Mouse (Mus musculus) testis, postnatal 14 days (tissue): Measurements from ENCODE around the gene Eif2ak3.
"Not testable (repeated sequence)": the region's sequence is repeated elsewhere in the genome, so short reads cannot be mapped to it uniquely, and the experiment has no call there.

Experiments used
- DNase-seq: peaks from one replicate; pipeline ENCODE4 v3.0.0; 2021; ENCODE audit warnings: low spot score

The Eif2ak3 gene

GRCm38 (mm10) chr6:70844002-70844804 lies at the start of gene Eif2ak3:
Gene Eif2ak3 (plus strand): TSS chr6:70844515.
- DNase-seq = peak; percentile 99

DNA sequence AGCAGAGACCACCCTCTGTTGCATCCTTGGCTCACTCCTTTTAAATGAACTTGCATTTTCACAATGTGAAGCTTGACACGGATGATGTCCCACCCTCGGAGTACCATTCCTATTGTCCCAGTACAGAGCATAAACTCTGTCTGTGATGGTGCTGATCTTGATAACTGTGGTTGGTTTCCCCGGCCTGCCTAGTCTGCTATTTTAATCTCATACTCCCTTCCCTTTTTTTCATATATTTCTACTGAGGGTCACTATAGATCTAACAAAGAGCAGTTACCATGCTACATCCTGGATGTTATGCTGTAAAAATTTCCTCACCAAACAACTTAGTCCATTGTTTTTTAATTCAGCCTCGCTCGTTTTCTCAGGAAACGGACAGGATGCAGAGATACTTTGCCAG lies 47.4 kb upstream of the Eif2ak3 start:
- no peak for DNase-seq

GRCm38 (mm10) chr6:70797581-70798251 lies 46.6 kb upstream of the Eif2ak3 start:
- DNase-seq = no peak

GRCm38 (mm10) chr6:70804632-70805031 lies 39.7 kb upstream of the Eif2ak3 start:
- DNase-seq = no peak

DNA sequence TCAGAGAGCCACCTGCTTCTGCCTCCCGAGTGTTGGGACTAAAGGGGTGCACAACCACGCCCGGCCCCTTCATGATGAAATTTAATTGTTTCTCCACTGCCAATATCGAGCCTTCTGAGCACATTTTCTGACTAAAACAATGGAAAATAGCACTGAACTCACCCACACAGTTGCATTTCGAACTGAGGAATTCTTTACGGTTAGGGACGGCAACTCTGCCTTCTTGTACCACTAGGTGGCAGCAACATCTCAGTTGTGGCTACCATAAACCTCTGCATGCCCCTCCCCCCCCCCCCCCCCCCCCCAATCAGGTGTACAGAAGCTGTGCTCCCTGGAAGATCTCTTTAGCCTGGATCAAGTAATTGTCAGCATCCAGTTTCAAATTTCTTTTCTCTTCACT lies 39.0 kb upstream of the Eif2ak3 start:
- peak; percentile 47 for DNase-seq

DNA sequence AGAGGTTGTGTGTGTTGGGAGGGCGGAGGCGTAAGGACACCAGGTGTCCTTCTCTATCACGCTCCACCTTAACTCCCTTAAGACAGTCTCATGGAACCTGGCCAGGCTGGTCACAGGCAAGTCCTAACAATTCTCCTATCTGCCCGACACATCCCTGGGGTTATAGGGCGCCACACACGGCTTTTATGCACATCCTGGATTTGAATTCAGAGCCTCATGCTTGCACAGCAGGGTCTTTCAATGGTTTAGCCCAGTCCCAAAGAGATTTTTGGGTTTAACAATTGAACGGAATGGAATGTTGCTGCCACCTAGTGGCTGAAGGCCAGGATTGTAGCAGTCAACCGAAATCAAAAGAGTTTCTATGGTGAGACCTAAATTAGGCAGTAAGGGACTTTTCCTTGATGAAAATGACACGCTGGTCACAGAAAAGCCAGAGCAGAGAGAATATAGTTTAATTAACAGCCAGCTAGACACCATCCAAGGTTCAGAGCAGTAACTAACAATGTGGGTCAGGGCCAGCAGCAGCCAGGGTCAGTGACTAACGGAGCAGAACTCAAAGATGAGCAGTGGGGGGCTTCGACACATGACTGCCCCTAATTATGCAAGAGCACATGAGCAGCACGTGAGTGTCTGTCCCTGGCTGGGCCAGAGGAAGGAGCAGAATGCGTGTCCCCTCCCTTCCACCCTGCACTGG lies 38.3 kb upstream of the Eif2ak3 start:
- DNase-seq = peak; percentile 46

DNA sequence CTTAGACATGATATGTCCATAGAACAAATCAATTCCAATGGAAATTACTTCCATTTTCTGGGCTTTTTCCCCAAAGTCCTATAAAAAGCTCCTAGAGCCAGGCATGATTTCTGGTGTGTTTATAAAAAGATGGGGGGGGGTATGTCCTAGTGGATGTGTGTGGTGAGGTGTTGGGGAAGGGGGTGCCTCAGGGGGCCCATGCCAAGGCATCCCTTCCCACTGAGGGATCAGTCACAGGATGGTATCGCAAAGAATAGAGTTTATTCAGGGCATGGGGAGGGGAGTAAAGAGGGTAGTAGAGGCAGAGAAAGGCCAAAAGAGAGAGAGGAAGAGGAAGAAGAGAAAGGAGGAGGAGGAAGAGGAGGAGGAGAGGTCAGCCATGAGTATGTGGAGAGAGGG lies 37.8 kb upstream of the Eif2ak3 start:
- no peak for DNase-seq

- no peak for DNase-seq
Observed at GRCm38 (mm10) chr6:70810524-70810923, 33.8 kb upstream of the Eif2ak3 start.

DNA sequence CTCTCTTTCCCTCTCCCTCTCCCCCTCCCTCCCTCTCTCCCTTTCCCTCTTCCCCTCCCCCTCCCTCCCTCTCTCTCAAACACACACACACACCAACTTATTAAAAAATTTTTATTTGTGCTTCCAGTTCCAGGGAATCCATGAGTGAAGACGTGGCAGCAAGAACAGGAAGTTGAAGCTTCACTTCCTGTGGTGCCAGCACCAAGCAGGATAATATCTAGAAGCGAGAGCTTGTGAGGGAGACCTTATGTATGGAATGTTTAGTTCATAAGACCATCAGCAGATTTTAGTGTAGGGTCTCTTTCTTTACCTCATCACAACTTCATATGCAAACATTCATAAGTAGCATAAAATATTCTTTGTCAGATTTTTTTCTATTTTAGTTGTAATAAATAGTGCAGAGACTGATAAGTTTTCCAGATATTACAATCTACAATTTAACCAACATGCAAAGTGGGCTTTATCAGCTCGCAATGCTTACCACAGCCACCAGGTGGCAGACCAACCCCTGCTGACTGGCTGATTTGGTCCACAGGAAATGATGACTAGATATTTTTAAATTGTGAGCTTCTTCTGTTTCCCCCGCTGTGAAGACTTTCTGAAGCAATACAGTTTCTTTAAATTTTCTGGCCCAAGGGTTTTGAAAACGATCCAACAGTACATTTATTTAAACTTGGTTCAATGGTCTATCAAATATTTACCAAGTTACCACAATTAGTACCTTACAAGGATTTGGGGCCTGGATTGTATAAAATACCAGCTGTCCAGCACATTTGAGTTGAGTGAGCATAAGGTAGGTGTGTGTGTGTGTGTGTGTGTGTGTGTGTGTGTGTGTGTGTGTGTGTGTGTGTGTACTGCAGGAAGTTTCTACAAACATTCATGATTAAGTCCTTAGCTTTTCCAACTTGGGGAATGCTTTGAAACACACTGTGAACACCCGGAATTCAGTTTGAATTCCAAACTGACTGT lies 32.5 kb upstream of the Eif2ak3 start:
- no peak for DNase-seq

- no peak for DNase-seq
Observed at GRCm38 (mm10) chr6:70812526-70812895, 31.8 kb upstream of the Eif2ak3 start.

DNA sequence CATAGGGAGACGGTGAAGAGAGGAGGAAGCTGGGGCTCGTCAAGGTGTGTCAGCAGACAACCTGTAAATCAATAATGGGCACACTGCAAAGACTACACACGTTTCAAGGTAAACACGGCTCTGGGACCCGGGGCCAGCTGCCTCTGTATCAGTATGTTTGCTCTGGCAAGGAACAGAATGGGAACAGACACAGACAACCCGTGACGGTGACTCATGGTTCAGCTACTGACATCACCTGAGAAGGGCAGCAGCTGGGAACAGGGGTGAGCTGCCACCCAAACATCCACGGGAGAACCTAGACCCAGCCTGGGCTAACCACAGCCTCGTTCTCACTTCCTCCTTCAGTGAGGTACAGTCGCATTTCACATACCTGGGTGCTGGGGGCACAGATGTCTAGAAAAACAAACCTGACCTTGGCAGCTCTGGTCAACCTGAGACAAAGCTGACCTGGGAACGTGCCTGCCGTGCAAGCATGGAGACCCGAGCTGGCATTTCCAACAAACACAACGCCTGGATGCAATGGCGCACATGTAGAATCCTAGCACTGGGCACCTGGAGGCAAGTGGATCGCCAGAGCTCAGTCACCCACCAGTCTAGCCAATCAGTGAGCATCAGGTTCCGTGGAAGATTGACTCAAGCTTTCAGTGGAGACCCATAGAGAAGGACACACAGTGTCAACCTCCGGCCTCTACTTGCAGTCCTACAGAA lies 30.2 kb upstream of the Eif2ak3 start:
- DNase-seq = no peak

DNA sequence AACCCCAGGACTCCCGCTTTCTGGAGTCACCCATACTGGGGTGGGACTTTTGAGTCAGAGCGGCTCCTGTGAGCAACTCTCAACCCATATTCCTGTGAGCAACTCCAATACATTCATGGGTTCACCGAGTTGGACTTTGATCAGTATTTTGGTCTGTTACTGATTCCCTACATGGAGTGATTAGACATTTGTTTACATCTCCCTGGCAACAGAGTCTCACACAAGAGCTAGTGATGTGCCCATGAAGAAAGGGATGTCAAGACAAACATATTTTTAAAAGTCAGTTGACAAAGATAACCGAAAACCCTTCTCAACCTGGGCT lies 29.7 kb upstream of the Eif2ak3 start:
- no peak for DNase-seq

GRCm38 (mm10) chr6:70815471-70815870 lies 28.8 kb upstream of the Eif2ak3 start:
- no peak for DNase-seq

- no peak for DNase-seq
Observed at GRCm38 (mm10) chr6:70821566-70821965, 22.7 kb upstream of the Eif2ak3 start.

- no peak for DNase-seq
Observed at GRCm38 (mm10) chr6:70822386-70822910, 21.9 kb upstream of the Eif2ak3 start.

- not testable (repeated sequence) for DNase-seq
Observed at GRCm38 (mm10) chr6:70823277-70823676, 21.0 kb upstream of the Eif2ak3 start.

DNA sequence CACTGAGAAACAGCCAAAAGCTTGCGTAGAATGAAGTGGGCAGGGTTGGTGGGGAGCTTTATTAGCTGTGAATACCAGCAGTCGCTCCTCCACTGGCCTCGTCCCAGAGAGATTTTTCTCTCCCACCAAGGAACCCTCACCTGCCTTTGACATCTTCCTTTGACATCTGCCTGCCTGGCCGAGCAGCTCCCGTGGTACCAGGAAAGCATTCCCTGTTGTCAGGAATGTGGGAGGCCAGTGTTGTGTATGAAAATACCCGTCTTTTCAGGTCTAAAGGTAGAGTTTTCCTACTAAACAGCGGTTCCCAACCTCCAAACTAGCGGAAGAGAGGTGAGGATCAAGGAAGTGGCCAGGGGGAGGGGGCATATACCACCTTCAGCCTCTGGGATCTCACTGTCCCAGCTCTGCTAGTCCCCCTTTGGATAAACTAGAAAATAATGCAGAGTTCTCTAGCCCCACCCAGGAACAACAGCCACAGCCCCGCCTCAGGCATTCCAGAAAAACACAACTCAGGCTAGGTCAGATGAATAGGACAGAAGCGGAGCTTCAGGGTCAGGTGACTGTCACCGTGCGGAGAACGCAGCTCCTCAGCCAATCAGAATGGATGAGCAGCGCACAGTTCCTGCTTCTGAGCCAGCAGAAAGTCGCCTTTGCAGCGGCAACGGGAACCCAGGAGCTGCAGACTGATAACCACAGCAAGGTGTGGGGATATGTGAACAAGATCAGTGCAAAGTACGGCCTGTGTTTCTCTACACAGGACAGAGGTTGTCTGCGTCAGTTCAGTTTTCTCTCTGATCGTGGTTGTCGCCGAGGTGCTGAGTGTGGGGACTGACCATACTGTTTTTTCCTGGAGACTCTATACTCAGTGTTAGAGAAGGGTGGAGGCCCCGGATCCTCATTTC lies 20.0 kb upstream of the Eif2ak3 start:
- peak; percentile 53 for DNase-seq

GRCm38 (mm10) chr6:70824987-70825337 lies 19.4 kb upstream of the Eif2ak3 start:
- no peak for DNase-seq

- DNase-seq = no peak
Observed at GRCm38 (mm10) chr6:70829451-70829850, 14.9 kb upstream of the Eif2ak3 start.

DNA sequence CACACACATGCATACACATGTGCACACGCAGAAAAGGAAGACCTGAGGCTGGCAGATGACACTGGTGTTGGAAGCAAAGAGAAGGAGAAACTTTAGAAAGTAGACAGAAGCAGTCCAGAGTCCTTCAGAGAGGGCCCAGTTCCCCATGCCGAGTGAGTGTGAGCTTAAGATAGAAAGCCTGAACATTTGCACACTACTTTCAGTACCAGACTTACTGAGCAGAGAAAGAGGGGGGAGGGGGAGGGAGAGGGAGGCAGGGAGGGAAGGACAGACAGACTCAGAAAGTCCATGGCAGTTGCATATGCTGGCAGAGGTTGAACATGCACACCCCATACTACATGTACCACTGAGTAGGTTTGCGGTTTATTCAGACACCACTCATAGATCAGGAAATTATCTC lies 13.8 kb upstream of the Eif2ak3 start:
- no peak for DNase-seq
